Mouse (Mus musculus) testis, adult 2 months (tissue): ENCODE results near the gene Cbfb.

ENCODE experiments used
- CTCF ChIP-seq: fragments of 200-500 bp; IDR thresholded peaks from 2 replicates; pipeline ENCODE4 v1.5.1; 2012; ENCODE audit warnings: low read depth, mild to moderate bottlenecking, inconsistent platforms, low read length, moderate library complexity; ENCODE audit not compliant: control insufficient read depth, insufficient read depth, insufficient replicate concordance
- POLR2A ChIP-seq: fragments of 200-500 bp; IDR thresholded peaks from 2 replicates; pipeline ENCODE4 v1.6.1; 2012; ENCODE audit warnings: low read depth, mild to moderate bottlenecking, inconsistent platforms, low read length, moderate library complexity; ENCODE audit not compliant: control insufficient read depth

GRCm38 (mm10) chr8:105129864-105130263 is 40.6 kb upstream of the Cbfb start:
- TF ChIP-seq POLR2A: no peak
- no peak for TF ChIP-seq CTCF
